Mouse (Mus musculus) urinary bladder, postnatal 36 days (tissue): Measurements from ENCODE around the gene Gm438.
"Not testable (repeated sequence)": the region's sequence is repeated elsewhere in the genome, so short reads cannot be mapped to it uniquely, and the experiment has no call there.

Experiments
- DNase-seq, 2 experiments: peaks; one replicate each; pipeline ENCODE4 v3.0.0; 2022; ENCODE audit warnings: low spot score in 2 of 2, mixed read lengths in 1 of 2

Gene Gm438

DNA sequence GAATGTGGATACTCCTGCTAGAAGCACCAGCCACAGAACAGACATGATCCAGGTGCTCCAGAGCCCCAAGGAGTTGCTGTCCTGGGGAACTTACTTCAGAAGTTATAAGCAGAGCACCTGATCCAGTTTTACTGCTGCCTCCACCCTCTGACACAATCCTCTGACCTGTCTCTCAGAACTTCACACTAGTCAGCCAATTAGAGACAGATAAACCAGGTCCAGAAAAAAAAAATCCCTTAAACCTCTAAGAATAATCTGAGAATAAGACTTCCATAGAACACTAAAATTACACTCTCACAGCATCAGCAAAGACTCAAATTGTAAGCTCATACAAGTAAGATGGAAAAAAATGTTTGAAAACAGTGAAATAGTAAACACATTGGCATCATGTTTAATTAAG, at the start of gene Gm438:
Gene Gm438, minus strand, starts transcription at position 101 of the 400 bp plus-strand sequence.
- DNase-seq: no peak

GRCm38 (mm10) chr4:144824706-144825105, 38.3 kb upstream of the Gm438 start:
- no peak for DNase-seq

GRCm38 (mm10) chr4:144823996-144824395, 37.6 kb upstream of the Gm438 start:
- DNase-seq: no peak

- DNase-seq: not testable (repeated sequence)
Observed at GRCm38 (mm10) chr4:144807135-144807534, 20.8 kb upstream of the Gm438 start.

GRCm38 (mm10) chr4:144803633-144804032, 17.2 kb upstream of the Gm438 start:
- no peak for DNase-seq

- no peak for DNase-seq
Observed at GRCm38 (mm10) chr4:144790141-144790540, 3.8 kb upstream of the Gm438 start.

DNA sequence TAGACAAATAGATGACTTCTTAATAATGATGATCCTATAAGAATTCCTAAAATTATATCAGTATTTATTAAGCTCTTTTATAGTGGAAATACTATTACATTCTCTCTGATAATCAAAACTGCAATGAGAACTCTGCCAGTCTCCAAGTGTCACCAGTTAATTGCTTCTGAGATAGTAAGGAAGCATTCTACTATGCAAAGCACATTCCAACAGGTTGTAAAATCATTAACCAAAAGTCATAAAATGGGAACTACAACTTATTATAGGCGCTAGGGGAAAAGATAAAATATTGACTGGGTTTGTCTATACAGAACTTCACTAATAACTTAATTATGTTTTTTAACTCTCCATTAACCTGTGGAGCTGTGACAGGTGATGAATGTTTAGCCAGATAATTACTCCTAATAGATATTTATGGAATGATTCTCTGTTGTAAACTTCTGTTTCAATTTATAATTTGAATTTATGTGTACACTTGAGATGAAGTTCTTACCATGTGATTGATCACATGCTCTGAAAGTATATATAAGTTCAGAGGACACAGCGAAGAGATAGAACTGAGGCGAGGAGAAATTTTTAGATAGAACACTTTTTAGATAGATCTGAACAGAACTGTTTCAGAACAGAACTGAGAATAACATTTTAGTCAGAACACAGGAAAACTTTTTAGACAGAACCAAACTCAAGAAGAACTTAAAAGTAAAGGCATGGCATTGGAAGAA, 3.7 kb downstream of the Gm438 start:
- DNase-seq: no peak

DNA sequence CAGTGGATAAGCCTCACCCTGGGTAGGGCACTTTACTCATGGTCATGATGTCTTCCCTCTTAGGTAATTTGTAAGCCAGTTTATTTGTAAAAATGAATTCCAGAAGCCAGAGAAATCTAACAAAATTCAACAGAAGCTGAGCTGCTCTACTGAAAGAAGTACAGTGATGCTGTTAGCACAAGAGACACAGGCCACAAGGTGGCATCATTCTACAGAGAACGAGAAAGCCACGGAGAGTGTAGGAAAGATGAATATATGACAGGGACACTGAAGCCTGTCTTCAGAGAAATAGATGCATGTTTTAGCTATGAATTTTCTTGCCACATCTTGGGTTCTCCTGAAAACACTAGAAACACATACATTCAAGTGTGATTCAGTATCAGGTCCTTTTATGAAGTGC, 20.7 kb downstream of the Gm438 start:
- peak; percentile 18 to 35 for DNase-seq

DNA sequence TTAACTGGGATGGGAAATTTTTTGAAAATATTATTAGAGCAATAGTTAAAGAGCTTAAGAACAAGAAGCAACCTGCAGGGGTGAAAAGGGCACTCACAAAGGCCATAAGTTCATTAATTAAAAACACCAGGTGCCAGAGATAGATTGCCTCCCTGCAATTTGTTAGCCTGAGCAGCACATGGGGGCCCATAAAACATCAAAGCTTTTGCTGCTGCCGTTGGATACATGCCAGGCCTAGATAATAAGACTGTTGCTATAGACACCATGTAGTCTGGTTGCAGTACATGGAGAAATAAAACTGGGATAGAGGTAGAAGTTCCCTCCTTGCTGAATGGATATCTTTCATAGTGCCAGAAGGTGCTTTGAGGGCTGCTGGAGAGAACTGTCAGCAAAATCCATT, 37.2 kb downstream of the Gm438 start:
- no peak for DNase-seq
